Mouse (Mus musculus) activated CD4-positive, CD25-positive, alpha-beta regulatory T cell, adult 9 weeks (primary cell): ENCODE results near the gene Pcmt1. TPM values are rescaled to one million over a fixed set of nuclear protein-coding genes. Genes with fewer than 3 reads are reported as not detected.

Source experiments
- polyA plus RNA-seq: library from polyadenylated mRNA; unstranded; fragments of 100-300 nt; shearing (Covaris generic); gene quantifications from one replicate; pipeline ENCODE4 v1.2.1, GENCODE M21; 2017

Pcmt1 gene
- polyA plus RNA-seq: 112 TPM

GRCm38 (mm10) chr10:7680731-7681301 lies at the start of gene Pcmt1, which contains the start of gene Lats1:
Pcmt1 (minus strand) TSS chr10:7681136.
Lats1 (plus strand) TSS chr10:7681214.

GRCm38 (mm10) chr10:7725751-7726500 lies 45.0 kb upstream of the Pcmt1 start, which contains the start of gene Katna1:
Katna1 (plus strand) TSS chr10:7726000.

DNA sequence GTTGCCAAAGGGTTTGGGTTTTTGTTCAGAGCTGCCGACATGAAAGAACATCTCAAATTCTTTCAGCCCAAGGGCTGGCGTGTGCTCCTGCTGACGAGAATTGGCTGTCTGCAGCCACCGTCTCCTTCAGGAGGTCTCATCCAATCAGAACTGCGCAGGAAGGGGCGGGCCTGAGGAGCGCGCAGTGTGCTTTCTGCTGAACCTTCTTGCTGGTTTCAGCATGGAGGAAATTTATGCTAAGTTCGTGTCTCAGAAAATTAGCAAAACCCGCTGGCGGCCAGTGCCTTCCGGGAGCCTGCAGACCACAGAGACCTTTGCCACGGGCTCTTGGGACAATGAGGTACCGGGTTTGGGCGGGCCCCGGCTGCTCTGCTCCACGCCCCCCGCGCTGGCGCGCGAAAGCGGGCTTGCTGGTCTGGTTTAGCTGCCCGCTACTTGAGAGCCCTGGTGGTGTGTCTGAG lies 13.6 kb downstream of the Pcmt1 start, which contains the start of gene Nup43:
Gene Nup43, plus strand, starts transcription at position 162 of the 461 bp plus-strand sequence.

GRCm38 (mm10) chr10:7589592-7590233 lies 91.2 kb downstream of the Pcmt1 start, which contains the start of gene Lrp11:
Lrp11 (plus strand) TSS chr10:7589800.

Other genes with a start within 250 kb of the Pcmt1 start
- gene Ulbp1, start 207.5 kb downstream of the Pcmt1 start, polyA plus RNA-seq: 8.7 TPM
- 0.13 TPM for gene Lrp11, start 91.3 kb downstream of the Pcmt1 start, polyA plus RNA-seq
- 21.6 TPM for gene Nup43, start 13.6 kb downstream of the Pcmt1 start, polyA plus RNA-seq
- 3.4 TPM for gene Lats1, start 78 bp upstream of the Pcmt1 start, polyA plus RNA-seq
- 99.9 TPM for gene Katna1, start 44.9 kb upstream of the Pcmt1 start, polyA plus RNA-seq
- 59.6 TPM for gene Ginm1, start 111.7 kb upstream of the Pcmt1 start, polyA plus RNA-seq
- gene Ppil4, start 111.8 kb upstream of the Pcmt1 start, polyA plus RNA-seq: 101 TPM
- gene Zc3h12d, start 151.3 kb upstream of the Pcmt1 start, polyA plus RNA-seq: 23.4 TPM